Mouse (Mus musculus): ENCODE results near the gene Drd5.

DNA sequence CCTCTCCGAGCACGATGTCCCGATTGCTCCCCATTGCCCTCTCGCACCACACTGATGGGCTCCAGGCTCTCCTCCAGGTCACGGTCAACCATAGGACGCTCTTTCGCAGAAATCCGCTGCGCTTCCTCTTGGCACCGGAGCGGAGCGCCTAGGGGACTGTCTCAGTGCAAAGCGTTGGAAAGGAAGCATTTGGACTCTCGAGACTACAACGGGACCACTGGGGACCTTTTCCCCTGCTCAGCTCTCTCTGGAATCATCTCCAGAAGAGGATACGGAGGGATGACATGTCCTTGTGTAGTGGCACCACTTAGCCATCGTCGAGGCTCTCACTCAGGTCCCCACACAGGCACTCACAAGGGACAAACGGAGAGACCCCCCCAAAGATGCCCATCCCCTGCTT is 42.7 kb upstream of the Drd5 start:
- no peak; the same call in 1 of the 2 replicates for TF ChIP-seq CTCF (IDR thresholded peaks at IDR 0.05; ENCODE audit: low read depth, low read length)
- no peak for TF ChIP-seq POLR2A (IDR thresholded peaks at IDR 0.05; ENCODE audit: borderline replicate concordance, low read depth, low read length)

All from bone marrow macrophage, adult 2 months (primary cell).